Mouse (Mus musculus): ENCODE measurements at regions not wholly inside any gene's neighbourhood (a gene's known extent, or its start where the extent isn't known, plus 50 kb on each side); places are given as distances from the start of the nearest gene placed in this dataset.
A peak's percentile ranks its signal among the peaks of the same experiment; 100 is the strongest.

DNA sequence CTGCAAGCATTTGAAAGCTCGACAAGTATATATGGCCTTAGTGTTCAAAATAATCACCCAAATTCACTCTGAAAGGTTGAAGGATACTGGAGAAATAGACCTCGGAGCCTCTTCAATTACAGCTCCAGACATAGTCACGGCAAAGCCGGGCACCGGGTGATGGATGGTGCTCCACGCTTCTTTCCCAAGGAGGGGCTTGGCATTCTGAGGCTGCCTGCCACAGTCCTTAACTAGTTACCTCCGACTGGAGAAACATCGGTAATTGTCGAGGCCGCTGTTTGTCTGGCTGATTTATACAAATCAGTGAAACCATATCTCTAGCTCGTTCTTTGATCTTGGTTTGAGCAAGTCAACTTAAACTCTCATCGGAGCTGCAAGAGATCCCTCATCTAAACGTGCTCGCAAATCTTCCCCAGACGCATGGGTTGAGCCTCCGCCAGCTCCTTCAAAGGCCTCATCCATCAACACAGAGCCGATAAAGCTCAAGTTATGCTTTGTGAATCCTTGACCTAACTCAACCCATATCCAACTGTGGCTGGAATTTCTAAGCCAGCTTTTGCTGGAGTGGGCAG, 145.4 kb upstream of the Stx16 start:
- Histone ChIP-seq H3K4me3 (no peak overlapping the region), H3K36me3 (no peaks in the 10 kb centered on the region), H3K4me1 (replicated peaks) (no peaks in the 10 kb centered on the region), H3K27ac (no peak overlapping the region), H3K27me3 (ENCODE audit: insufficient read depth, poor library complexity, severe bottlenecking) (no peaks in the 10 kb centered on the region), H3K9me3 (peaks cover 14% of the 10 kb centered on the region; the same call in 1 of the 2 replicates)
- no peak for DNase-seq (ENCODE audit: low spot score)
- 94% methylated on average over 17 of the region's 17 CpGs for WGBS

DNA sequence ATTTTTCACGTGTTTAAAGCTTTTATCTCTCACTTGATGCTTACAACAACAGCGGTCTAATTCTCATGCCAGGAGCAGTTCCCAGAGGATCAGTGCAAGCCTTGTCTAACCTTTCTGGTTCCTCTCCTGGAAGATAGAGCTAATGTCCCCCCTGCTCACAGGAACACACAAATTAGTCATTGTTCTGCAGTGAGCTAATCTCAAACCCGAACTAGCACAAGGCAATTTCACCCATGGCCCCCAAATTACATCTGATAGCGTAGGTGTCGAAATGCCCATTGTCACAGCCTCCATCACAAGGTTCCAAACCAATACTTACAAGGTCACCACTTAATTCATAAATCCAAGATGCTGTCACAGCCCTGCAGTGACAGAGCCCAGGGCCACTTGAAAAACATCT, 140.4 kb upstream of the Stx16 start:
- no peak overlapping the region for H3K4me3 ChIP-seq
- H3K27ac ChIP-seq, result no peak overlapping the region
- H3K36me3 ChIP-seq, result no peaks in the 10 kb centered on the region
- no peaks in the 10 kb centered on the region for H3K27me3 ChIP-seq (ENCODE audit: insufficient read depth, poor library complexity, severe bottlenecking)
- no peak for DNase-seq (ENCODE audit: low spot score)
- peaks cover 25% of the 10 kb centered on the region for H3K4me1 ChIP-seq (replicated peaks)
- peaks cover 14% of the 10 kb centered on the region; the same call in 1 of the 2 replicates for H3K9me3 ChIP-seq
- WGBS, result 81% methylated on average over 5 of the region's 5 CpGs

DNA sequence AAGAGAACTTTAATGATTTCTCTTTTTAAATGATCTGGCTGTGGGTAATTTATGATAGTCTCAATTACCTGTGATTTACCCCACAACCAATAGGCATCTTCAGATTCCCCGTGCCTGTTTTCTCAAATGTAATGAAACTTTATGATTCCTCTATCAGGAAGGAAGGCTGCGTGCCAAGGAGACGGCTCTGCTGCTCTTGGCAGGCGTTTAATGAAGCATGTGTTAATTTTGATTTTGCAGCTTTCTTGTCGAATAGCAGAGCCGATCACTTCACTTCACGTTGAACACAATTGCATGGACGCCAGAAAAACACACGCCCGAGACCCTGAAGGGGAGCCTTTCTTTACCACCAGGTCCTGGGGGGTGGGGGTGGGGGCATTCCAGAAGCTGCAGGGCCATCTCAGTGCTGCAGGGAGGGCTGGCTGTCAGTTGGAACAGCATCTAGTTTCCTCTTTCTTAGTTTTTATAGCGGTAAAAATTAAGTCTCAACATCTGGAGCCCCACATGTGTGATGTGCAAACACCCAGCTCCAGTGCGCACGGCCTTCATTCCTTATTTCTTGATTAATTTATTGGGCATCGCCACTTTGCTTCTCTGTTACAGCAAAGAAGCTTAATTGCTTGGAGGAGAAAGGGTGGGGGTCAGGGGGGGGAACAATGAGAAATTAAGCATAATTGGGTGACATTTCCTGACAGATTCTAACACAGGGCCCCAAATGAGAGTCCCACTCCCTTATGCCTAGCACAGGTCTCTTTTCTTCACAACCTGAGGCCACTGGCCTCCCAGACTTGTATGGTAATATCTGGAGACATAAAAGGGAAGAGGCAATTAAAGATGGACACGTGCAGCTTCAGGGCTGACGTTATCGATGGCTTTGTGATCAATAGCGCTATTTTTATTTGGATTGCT, 138.3 kb upstream of the Stx16 start:
- no peak for DNase-seq (ENCODE audit: low spot score)
- Histone ChIP-seq H3K9me3 (peaks cover 10% of the 10 kb centered on the region; the same call in 1 of the 2 replicates), H3K4me1 (replicated peaks) (peaks cover 25% of the 10 kb centered on the region), H3K36me3 (no peaks in the 10 kb centered on the region), H3K27ac (peak overlapping the region; percentile 75), H3K27me3 (ENCODE audit: insufficient read depth, poor library complexity, severe bottlenecking) (no peaks in the 10 kb centered on the region), H3K4me3 (no peak overlapping the region)
- WGBS, result 71% methylated on average over 18 of the region's 18 CpGs

- Histone ChIP-seq H3K27me3 (ENCODE audit: insufficient read depth, poor library complexity, severe bottlenecking) (no peaks in the 10 kb centered on the region), H3K27ac (peak overlapping the region; percentile 75), H3K4me1 (replicated peaks) (peaks cover 25% of the 10 kb centered on the region), H3K36me3 (no peaks in the 10 kb centered on the region), H3K4me3 (no peak overlapping the region), H3K9me3 (peaks cover 4% of the 10 kb centered on the region; the same call in 1 of the 2 replicates)
- peak; percentile 18 for DNase-seq (ENCODE audit: low spot score)
- 70% methylated on average over 11 of the region's 11 CpGs for WGBS
Measured at GRCm38 (mm10) chr2:173938440-173938787, 137.7 kb upstream of the Stx16 start.

GRCm38 (mm10) chr2:173945441-173945840, 130.7 kb upstream of the Stx16 start:
- H3K27ac ChIP-seq, result no peak overlapping the region
- no peaks in the 10 kb centered on the region for H3K27me3 ChIP-seq (ENCODE audit: insufficient read depth, poor library complexity, severe bottlenecking)
- H3K9me3 ChIP-seq, result peaks cover 28% of the 10 kb centered on the region
- WGBS, result 86% methylated on average over 5 of the region's 5 CpGs
- no peak overlapping the region for H3K4me3 ChIP-seq
- DNase-seq (ENCODE audit: low spot score), result no peak
- no peaks in the 10 kb centered on the region for H3K36me3 ChIP-seq
- H3K4me1 ChIP-seq (replicated peaks), result peaks cover 7% of the 10 kb centered on the region; the same call in 1 of the 2 replicates

DNA sequence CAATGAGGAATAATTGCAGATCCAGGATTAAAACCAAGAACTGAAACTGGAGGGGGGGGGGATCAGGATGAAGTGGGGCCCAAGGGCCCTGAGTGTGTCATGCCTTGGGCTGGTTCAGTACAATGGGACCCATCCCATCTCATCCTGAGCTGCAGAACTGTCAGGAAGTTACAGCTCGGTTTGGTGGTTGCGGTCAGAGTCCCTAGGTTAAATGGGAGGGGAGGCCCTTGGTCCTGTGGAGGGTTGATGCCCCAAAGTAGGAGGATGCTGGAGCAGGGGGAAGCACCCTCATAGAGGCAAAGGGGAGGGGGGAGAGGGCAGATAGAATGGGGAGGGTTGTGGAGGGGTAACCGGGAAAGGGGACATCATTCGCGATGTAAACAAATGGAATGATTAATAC, 127.5 kb upstream of the Stx16 start:
- Histone ChIP-seq H3K4me3 (no peak overlapping the region), H3K36me3 (no peaks in the 10 kb centered on the region), H3K27ac (no peak overlapping the region), H3K27me3 (ENCODE audit: insufficient read depth, poor library complexity, severe bottlenecking) (no peaks in the 10 kb centered on the region), H3K9me3 (peaks cover 28% of the 10 kb centered on the region), H3K4me1 (replicated peaks) (0 out of 2 replicates have a peak, but pooled peaks cover 5% of the 10 kb centered on the region)
- 85% methylated on average over 5 of the region's 5 CpGs for WGBS
- no peak for DNase-seq (ENCODE audit: low spot score)

GRCm38 (mm10) chr2:173950164-173950891, 125.8 kb upstream of the Stx16 start:
- 0 out of 2 replicates have a peak overlapping the region, but pooled peaks have one; percentile 50 for H3K27ac ChIP-seq
- 0 out of 2 replicates have a peak, but pooled peaks cover 5% of the 10 kb centered on the region for H3K4me1 ChIP-seq (replicated peaks)
- H3K36me3 ChIP-seq, result no peaks in the 10 kb centered on the region
- no peaks in the 10 kb centered on the region for H3K27me3 ChIP-seq (ENCODE audit: insufficient read depth, poor library complexity, severe bottlenecking)
- H3K4me3 ChIP-seq, result no peak overlapping the region
- H3K9me3 ChIP-seq, result peaks cover 15% of the 10 kb centered on the region
- WGBS, result 45% methylated on average over 10 of the region's 10 CpGs
- DNase-seq (ENCODE audit: low spot score), result no peak

GRCm38 (mm10) chr2:173966111-173966510, 110.0 kb upstream of the Stx16 start:
- Histone ChIP-seq H3K4me1 (replicated peaks) (0 out of 2 replicates have a peak, but pooled peaks cover 4% of the 10 kb centered on the region), H3K36me3 (no peaks in the 10 kb centered on the region), H3K9me3 (no peaks in the 10 kb centered on the region), H3K27me3 (ENCODE audit: insufficient read depth, poor library complexity, severe bottlenecking) (no peaks in the 10 kb centered on the region), H3K4me3 (no peak overlapping the region), H3K27ac (no peak overlapping the region)
- WGBS, result 77% methylated on average over 5 of the region's 5 CpGs
- DNase-seq (ENCODE audit: low spot score), result peak; percentile 2

DNA sequence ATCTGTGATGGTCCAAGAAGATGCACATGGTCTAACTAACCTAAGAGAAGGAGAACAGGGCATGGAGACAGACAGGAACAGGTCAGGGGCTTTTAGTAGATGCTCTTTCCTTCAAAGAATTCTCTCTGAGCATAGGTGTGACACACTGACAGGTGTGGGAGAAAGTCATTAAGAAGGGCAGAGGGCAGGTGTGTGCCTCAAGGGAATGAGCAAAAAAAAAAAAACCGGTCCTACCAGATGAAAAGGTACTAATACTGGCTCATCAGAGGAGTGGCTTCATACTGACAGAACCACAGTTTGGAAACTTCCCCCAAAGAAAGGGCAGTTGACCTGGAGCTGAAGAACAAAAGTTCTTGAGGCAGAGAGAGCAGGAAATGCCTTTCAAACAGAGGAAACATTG, 105.3 kb upstream of the Stx16 start:
- 51% methylated on average over 1 of the region's 1 CpGs for WGBS
- H3K27ac ChIP-seq, result no peak overlapping the region

GRCm38 (mm10) chr2:173976314-173977053, 99.6 kb upstream of the Stx16 start:
- 31% methylated on average over 4 of the region's 4 CpGs for WGBS
- H3K9me3 ChIP-seq, result peaks cover 21% of the 10 kb centered on the region
- no peak overlapping the region for H3K4me3 ChIP-seq
- no peaks in the 10 kb centered on the region for H3K36me3 ChIP-seq
- H3K27me3 ChIP-seq (ENCODE audit: insufficient read depth, poor library complexity, severe bottlenecking), result no peaks in the 10 kb centered on the region
- peaks cover 14% of the 10 kb centered on the region for H3K4me1 ChIP-seq (replicated peaks)
- H3K27ac ChIP-seq, result peak overlapping the region; percentile 40; the same call in 1 of the 2 replicates
- DNase-seq (ENCODE audit: low spot score), result peak; percentile 17

More for the DNA sequence above, 105.3 kb upstream of the Stx16 start:
- Histone ChIP-seq H3K9me3 (peaks cover 21% of the 10 kb centered on the region), H3K27me3 (ENCODE audit: insufficient read depth, poor library complexity, severe bottlenecking) (no peaks in the 10 kb centered on the region), H3K4me1 (replicated peaks) (0 out of 2 replicates have a peak, but pooled peaks cover 4% of the 10 kb centered on the region), H3K36me3 (no peaks in the 10 kb centered on the region), H3K4me3 (no peak overlapping the region)
- peak; percentile 1 for DNase-seq (ENCODE audit: low spot score)

GRCm38 (mm10) chr2:173977236-173978053, 98.7 kb upstream of the Stx16 start:
- peaks cover 21% of the 10 kb centered on the region for H3K9me3 ChIP-seq
- H3K27me3 ChIP-seq (ENCODE audit: insufficient read depth, poor library complexity, severe bottlenecking), result no peaks in the 10 kb centered on the region
- DNase-seq (ENCODE audit: low spot score), result peak; percentile 18
- no peak overlapping the region for H3K4me3 ChIP-seq
- peak overlapping the region; percentile 64 for H3K27ac ChIP-seq
- H3K36me3 ChIP-seq, result no peaks in the 10 kb centered on the region
- WGBS, result 16% methylated on average over 12 of the region's 12 CpGs
- peaks cover 14% of the 10 kb centered on the region for H3K4me1 ChIP-seq (replicated peaks)

All from hindbrain, embryonic 10.5 days (tissue).